Mouse (Mus musculus) gastrocnemius, postnatal 4 days (tissue): ENCODE measurements at regions not wholly inside any gene's neighbourhood (a gene's known extent, or its start where the extent isn't known, plus 50 kb on each side); places are given as distances from the start of the nearest gene placed in this dataset.

Source experiments
- DNase-seq, 2 experiments: peaks; one replicate each; pipeline ENCODE4 v3.0.0; 2021 to 2022; ENCODE audit warnings: low spot score in 2 of 2, mixed read lengths in 2 of 2

DNA sequence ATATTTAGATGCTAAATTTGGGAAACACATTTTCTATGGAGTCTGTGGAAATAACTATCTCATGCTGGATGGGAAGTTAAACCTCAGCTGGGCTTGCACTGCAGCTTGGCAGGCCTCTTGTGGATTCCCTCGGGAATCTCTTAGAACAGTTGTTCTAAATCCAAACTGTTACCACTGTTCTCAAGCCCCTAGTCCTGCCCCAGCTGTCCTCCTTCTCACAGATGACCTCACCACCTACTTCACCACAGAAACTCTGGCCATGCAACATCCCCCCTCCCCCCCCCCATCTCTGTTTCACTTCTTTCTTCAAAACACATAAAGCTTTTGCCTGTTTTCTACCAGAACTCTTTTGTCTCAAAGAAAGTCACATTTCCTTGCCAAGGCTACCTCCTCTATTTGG is 136.6 kb upstream of the Wdr44 start:
- DNase-seq = peak; percentile 27 to 40

DNA sequence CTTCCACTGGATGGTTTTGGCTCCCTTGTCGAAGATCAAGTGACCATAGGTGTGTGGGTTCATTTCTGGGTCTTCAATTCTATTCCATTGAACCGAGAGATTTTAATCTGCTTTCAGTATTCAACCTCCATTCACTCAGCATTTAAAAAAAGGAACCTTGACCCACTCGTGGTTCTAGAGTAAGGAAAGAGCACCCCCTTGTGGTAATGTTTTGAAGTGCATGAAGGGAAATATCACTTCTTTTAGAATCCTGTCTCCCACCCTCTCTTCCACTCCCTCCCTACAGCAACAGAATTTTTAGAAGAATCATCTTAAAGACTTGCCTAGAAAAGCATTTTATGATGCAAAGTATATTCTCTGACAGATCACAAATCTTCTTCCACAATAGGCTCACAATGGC is 127.3 kb upstream of the Wdr44 start:
- DNase-seq = peak in 1 of 2 experiments; percentile 18
